Mouse (Mus musculus) heart, postnatal 25 days (tissue): ENCODE results near the gene Il1rl1. TPM values are rescaled to one million over a fixed set of nuclear protein-coding genes. Genes with fewer than 3 reads are reported as not detected.

Source experiments
- DNase-seq: peaks from one replicate; pipeline ENCODE4 v3.0.0; 2022; ENCODE audit warnings: low spot score
- intact Hi-C: fragments of 180-260 bp; cut with DNase I; formaldehyde crosslinking; loops from one replicate; pipeline ENCODE4 v1.15.1; 2025
- total RNA-seq, 2 experiments: library from RNA; stranded (reverse); gene quantifications; 2 replicates each; pipeline ENCODE4 v1.2.3; 2021

The Il1rl1 gene
- 1 to 10 TPM in 1 of 2 experiments, under 1 TPM in 1; 0.86 to 1.7 TPM for total RNA-seq

DNA sequence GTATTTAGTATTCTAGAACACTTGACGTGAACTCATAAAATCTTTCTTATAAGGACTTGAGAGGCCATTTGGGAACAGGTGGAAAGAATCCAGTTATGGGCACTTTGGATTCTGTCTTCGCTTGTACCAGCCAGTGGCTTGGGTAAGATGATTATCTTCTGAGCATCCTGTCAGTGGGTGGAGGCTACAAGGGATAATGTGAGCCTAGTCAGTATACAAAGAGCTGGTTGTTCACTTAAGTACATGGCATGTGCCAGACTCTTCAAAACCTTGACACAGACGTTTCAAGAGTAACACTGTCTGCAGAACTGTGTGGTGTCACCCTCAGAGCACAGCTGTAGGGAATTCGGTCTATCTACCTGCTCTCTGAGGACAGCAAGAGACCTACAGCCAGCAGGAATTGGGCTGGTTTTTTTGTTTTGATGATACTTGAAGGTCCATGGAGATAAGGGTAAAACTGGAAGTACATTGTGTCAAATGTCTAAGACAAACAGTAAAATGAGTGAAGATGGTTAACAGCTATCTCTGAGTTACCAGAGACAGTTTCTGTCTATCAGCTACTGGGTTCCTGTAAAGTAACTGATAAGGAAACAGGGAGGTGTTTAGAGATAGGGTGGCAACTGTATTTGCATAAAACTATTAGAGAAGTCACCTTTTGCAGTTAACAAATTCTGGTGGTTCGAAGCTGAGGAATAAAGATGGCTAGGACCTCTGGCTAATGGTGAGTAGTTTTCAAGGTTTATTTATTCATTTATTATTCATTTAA lies at the start of gene Il1rl1:
TSS of gene Il1rl1 (plus strand) at position 661 of the 766 bp plus-strand sequence.
- DNase-seq = no peak
- intact Hi-C loops = no loop called here

DNA sequence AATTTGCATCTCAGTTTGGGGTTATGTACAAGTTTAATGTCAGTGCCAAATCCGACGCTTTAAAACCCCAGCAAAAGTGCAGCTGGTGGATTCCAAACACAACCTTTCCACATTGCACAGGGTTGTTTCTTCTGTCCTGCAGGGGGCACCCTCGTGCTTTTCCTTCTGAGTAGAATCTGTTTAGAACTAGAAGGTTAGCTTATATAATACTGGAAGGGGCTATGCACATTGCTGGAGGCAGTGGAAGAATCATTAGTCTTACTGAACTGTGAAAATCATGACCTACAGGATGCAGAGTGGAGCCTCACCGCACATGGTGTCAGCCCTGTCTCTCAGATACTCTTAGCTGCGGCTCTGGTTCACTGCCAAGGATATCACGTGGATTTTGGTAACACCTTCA lies 49.3 kb upstream of the Il1rl1 start:
- intact Hi-C loops = loop anchor here (2.0 kb wide), 1 partner anchor 163 kb away; no protein-coding TSS in a partner anchor
- no peak for DNase-seq

DNA sequence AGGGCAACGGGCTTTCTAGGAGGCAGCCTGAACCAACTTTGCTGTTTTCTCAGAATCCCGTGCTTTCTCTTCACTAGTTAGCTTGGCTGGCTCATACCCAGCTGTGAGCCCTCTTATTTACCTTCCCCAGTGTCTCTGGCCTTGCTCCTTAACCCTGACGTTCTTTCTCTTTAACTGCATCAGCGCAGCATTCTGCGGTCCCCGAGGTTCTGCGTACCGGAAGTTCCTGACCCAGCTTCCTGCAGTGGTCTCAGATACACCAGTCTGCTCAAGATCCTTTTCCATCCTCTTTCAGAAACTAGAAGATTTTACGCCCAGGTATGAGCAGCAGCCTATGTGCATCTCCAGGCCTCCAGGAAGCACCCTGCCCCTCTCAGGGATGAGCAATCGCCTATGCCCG lies 48.4 kb upstream of the Il1rl1 start:
- DNase-seq = no peak
- intact Hi-C loops = loop anchor here (2.0 kb wide), 1 partner anchor 162 kb away; no protein-coding TSS in a partner anchor

DNA sequence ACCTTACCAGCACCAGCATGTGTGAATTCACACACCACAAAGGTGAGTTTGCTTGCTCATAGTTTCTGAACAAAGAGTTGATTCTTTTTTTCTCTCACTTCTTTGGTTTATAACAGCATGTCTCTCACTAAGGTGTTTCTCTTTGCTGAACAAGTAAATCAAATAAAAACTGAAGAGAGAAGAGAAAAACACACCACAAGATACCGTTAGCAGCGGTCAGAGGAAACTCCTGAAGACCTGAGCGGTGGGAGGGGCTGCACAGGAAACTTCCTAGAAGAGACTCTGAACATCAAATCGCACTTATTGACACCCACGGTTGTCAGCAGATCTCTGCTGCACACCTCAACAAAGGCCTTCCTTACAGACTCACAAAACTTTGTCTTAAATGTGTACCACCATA lies 46.5 kb upstream of the Il1rl1 start:
- no peak for DNase-seq
- intact Hi-C loops = no loop called here

DNA sequence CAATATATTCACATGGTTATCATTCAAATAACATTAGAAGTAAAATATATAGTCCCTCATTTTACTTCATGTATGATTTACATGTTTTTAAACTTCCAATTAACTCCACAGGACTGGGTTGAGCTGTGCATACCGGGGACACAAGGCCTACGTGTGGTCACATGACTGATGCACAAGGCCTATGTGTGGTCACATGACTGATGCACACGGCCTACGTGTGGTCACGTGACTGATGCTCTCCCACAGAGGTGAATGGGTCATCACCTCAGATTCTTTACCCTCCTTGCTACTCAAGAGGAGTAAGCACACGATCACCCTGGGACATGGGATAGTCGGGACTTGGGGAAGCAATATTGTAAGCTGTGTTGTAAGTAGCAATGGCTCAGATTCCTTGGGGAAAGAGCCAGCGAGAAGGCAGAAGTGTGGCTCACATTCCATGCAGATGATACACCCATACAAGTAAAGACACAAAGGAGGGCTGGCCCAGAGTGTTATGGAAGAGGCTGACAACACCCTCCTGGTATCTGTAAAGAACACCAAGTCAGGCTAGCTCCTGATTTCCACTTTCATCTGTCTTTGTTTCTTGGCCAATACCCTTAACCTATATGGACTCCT lies 44.3 kb upstream of the Il1rl1 start:
- no peak for DNase-seq
- intact Hi-C loops = no loop called here

DNA sequence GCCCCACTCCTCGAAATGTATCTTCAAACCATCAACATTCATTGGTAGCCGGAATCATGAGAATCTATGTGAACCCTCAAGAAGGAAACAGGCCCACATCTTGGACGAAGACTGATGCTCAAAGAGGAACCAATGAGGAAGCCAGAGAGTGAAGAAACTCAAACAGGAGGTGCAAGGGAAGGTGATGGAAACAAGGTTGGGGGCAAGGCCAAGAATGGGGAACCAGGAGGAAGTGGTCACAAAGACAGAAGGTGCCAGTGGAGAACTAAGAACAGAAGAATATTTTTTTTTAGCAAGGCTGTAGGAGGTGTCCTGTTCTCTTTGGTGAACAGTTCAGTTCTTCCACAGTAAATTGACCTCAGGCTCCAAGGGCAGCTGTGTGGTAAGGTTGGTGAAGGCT lies 38.0 kb upstream of the Il1rl1 start:
- intact Hi-C loops = no loop called here
- DNase-seq = no peak

DNA sequence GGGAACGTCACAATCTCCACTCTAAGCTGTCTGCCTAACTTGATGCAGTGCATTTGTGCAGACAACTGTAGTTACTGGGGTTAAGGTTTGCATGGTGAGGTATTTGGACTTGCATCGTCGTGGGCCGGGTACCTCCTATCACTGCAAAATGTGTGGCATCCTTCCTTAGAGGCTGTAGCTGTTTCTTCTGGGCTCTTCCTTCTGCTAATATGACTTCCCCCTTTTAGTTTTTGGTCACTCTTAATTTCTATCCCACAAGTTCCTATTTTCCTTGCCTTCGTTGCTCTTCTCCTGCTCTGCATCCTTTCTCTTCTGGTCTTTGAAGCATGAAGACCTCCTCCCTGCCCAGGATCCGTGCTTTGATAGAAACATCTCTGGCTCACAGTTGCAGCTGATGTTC lies 36.8 kb upstream of the Il1rl1 start:
- no peak for DNase-seq
- intact Hi-C loops = no loop called here

DNA sequence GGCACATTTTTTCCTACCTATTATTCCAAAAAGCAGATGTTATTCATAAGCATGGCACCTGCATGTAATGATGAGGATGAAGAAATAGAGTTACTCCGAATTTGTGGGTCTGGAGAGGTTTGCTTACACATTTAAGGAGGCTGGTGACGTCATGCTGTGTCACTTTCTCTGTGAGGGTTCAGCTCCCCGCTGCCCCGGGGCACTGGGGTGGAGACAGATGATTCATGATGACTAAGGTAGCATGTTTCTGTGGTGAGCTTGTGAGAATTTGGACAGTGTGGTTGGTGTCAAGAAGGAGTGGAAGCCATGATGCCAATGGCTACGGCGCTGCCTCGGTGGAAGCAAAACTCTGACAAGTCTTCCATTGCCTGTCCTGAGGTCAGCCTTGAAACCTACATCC lies 36.2 kb upstream of the Il1rl1 start:
- no peak for DNase-seq
- intact Hi-C loops = no loop called here

DNA sequence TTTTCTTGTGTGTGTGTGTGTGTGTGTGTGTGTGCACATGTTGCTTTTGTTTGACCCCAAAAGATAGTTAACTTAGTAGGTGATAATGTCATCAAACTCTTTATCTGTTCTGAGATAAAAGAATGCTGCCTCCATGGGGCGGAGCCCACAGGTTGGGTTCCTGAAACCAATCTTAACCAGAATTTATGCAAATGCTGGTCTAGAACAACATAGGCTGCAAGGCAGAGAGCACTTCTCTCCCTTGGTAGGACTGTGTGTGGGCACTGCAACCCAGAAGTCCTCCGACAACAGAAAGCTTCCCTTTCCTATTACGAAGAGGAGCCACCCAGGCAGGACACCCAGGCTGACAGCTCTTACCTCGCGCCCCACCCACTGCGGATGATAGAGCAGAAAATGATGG lies 29.7 kb upstream of the Il1rl1 start:
- intact Hi-C loops = no loop called here
- no peak for DNase-seq

DNA sequence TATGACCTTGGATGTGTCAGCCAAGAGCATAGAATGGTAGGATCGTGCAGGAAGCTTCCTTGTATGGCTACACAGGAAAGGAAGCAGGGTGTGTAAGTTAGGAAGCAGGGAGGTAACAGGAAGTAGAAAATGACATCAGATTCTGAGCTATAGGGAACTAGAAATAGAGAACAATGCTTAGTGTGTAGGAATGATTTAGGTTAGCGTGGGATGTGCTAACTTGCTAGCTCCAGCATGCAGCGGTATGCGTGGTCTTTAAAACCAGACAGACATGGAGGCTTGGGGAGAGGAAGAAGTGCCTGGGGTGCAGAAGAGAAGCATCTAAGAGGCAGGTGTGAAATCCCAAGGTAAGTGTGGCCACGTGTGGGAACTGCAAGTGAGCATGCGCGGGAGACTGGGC lies 24.7 kb upstream of the Il1rl1 start:
- DNase-seq = no peak
- intact Hi-C loops = no loop called here

DNA sequence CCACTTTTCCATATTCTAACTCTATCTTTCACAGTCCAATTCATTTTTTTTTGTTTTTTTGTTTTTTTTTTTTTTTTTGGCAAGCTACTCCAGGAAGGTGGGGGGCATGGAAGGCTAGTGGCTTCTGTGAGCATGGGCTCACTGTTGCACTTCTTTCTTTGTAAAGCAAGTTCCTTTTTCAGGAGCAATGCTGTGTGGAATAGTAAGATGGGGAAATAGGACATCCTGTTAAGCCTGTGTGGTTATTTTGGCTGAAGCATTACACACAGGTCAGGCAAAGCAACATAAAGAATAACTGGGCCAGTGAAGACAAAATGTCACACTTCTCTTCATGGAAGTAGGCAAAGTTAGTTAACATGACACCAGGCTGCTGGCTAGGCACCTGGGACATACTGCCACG lies 19.5 kb upstream of the Il1rl1 start:
- no peak for DNase-seq
- intact Hi-C loops = no loop called here

DNA sequence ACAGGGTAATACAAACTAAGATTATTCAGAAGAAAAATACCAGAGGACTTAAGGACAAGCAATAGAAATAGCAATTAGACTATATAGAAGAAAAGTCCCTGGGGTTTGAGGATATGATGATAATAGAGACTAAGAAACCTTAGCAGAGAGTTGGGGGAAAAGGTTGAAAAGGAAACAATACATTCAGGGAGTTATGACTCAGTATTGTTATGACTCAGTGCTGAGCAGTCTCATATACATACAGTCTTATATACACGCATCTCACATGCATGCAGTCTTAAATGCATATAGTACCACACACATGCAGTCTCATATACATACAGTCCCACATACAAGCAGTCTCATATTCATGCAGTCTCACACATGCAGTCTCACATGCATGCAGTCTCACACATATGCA lies 16.3 kb upstream of the Il1rl1 start:
- intact Hi-C loops = no loop called here
- DNase-seq = no peak

DNA sequence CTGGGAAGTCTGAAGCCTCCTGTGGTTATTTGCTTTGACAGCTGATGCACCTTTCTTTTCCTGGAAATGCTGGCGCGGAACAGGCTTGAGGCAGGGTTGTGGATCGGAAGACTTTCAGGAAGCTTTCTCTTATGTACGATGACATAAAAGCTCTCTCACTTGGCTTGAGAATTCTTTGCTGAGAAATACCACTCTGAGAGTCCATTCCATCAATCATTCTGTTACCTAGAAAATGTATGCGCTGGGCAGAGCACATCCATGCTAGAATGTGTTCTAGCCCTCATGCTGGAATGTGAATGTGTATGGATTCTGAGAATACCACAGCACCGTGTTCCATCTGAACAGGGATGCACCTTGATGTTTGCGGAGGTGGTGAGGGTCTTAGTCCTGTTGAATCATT lies 15.1 kb upstream of the Il1rl1 start:
- intact Hi-C loops = no loop called here
- DNase-seq = no peak

DNA sequence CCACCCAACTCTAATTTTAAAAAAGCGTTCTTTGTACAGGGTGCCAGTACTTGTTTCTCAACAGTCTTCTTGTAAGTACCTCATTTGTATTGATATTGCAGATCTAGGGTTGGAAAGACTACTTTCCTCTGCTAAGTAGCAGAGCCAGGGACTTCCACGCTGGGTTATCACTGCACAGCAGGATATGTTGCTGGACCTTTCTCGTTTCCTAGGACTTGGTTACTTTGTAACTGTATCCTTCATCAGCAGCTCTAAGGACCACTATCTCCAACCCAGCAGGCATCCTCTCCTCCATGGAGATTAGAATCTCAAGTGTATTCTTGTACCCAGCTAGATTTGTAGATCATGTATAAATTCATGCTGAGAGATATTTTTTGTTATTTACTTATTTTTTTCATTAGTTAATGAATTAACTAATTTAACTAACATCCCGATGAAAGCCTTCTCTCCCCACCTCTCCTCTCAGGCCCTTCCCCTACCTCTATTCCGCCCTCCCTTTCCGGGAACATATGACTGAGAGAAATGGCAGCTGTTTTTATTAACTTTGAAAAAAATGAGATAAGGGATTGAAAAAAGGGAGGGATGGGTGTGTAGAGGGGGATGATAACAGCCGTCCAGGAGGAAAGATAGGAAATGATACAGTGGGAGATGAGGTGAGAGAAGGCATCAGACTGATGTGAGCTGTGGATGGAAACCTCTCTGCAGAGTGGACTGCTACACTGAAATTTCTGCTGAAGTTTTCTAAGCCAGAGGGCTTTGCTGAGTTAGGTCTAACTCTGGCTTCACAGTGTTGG lies 14.3 kb upstream of the Il1rl1 start:
- DNase-seq = no peak

DNA sequence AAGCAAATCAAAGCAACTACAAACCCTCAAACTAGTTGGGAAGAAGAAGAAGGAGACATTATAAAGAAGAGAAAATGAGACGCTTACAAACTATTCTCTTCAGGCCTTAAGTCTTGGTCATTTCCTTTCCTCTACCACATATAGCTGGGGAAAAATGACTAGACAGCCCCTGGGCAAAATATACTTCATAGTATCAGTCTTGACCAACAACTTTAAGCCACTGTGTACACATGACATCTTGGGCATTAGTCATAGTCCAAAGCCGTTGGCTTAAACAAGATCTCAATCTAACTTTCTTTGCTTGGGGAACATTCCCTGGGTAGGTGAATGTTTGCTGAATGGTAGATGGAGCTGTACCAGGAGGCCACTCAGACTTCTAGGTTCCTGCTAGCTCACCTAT lies 12.3 kb upstream of the Il1rl1 start:
- intact Hi-C loops = no loop called here
- no peak for DNase-seq

More for the DNA sequence above, 14.3 kb upstream of the Il1rl1 start:
- intact Hi-C loops = no loop called here

DNA sequence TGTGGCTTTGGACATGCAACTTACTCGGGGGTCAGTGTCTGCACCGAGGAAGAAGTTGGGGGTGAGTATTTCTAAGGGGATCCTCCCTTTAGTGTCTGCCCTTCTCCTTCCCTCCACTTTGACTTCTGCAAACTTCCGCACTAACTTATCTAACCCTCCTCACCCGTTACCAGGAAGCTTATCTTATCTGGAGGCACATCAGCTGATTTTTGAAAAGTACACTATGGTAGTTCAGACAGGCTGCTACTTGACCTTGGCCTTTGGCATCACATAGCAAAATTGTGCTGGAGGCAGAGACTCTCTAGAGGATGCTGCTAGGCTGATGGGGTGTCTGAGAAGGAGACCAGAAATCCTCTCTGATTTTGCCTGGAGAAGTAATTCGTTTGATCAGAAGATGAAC lies 10.9 kb upstream of the Il1rl1 start:
- no peak for DNase-seq
- intact Hi-C loops = no loop called here

DNA sequence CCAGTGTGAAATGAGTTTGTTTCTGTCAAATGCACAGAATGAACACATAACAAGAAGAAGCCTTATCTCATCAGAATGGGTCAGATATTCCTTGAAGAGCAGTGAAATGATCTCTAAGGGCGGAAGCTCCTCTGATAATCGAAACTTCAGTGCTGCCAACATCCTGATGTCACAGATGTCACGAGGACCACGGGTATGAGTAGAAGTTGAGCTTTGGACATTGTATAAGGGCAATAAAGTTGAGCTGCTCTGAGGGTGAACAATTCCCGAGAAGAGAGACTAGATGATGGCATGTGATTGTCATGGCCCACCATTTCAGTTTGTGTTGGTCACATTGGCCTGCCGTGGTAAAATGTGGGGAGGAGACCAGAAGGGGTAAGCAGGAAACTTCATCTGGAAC lies 5.5 kb upstream of the Il1rl1 start:
- intact Hi-C loops = no loop called here
- no peak for DNase-seq

DNA sequence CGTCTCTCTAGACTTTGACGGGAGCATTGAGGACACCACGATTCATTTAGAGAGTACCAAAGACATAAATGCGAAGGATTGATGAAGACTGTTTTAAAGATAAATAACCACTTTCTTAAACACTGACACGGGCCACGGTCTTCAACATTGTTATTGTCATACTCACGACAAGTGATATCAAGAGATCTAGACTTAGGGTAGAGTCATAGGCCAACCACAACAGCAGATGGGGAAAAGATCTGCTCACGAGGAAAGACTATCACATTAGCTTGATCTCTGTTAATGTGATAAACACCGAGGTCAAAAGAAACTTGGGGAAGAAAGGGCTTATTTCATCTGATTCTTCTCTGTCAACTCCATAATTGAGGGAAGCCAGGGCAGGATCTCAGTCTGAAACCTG lies 2.1 kb upstream of the Il1rl1 start:
- intact Hi-C loops = no loop called here
- DNase-seq = no peak

DNA sequence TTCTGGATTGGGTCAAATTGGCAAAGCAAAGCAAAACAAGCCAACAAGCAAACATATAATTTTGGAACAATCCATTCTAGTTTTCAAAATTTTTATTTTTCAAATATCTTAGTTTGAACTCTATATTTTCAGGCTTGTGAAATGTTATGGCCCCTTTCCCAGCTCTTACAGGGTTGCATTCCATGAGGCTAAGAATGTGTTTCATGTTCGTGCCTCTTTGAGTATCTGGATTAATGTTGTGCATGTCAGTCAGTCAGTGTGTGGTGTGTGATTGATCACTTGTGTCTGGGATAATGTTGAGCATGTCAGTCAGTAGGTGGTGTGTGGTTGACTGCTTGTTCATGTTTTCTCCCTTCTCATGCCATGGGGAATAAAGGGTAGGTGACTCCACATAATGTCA lies 1.5 kb upstream of the Il1rl1 start:
- intact Hi-C loops = no loop called here

DNA sequence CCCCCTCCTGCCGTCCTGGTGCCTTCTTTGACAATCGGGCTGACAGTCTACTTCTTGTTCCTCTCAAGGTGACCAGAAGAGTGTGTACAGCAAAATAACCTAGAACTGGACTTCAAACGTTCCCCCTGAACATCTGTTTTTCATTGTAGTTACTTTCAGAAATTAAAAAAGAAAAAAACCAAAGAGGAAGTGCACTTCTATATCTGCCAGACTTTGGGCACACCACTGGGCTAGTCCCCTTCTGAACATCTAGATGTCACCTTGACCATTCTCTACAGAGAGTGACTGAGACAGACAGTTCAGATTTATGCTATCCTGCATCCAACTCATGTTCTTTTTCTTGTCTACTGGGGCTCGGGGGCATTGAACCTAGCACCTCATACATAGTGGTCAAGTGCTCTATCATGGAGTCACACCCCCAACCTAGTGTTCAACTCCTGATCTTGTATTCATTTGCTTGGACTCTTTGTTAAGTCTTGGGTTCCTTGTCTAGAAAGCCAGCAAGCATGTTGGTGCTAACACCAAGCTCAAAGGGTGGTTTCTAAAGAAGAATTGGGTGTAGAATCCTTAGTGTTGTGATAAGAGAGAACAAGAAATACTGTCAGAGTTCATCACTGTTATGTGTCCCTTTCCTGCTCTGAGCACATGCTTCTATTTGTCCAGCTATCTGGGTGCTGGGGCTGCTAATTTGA lies 919 bp downstream of the Il1rl1 start:
- intact Hi-C loops = no loop called here
- no peak for DNase-seq

More for the DNA sequence above, 1.5 kb upstream of the Il1rl1 start:
- no peak for DNase-seq
